Mouse (Mus musculus) olfactory bulb, adult 2 months (tissue): Measurements from ENCODE around the gene Dnah5. TPM values are rescaled to one million over a fixed set of nuclear protein-coding genes. Genes with fewer than 3 reads are reported as not detected.
"Not testable (repeated sequence)": the region's sequence is repeated elsewhere in the genome, so short reads cannot be mapped to it uniquely, and the experiment has no call there.

Experiments used
- H3K27ac ChIP-seq: fragments of 200-500 bp; 2 replicates; pipeline ENCODE4 v1.5.1; 2012; ENCODE audit warnings: low read depth, low read length; ENCODE audit not compliant: insufficient read depth
- H3K4me1 ChIP-seq: fragments of 200-500 bp; 2 replicates; pipeline ENCODE4 v1.6.1; 2012; ENCODE audit warnings: low read length; ENCODE audit not compliant: control insufficient read depth, insufficient read depth
- H3K4me3 ChIP-seq: fragments of 200-500 bp; 2 replicates; pipeline ENCODE4 v1.5.1; 2012; ENCODE audit warnings: mild to moderate bottlenecking, low read depth, low read length, moderate library complexity; ENCODE audit not compliant: insufficient read depth
- CTCF ChIP-seq: fragments of 200-500 bp; IDR thresholded peaks from 2 replicates; pipeline ENCODE4 v1.5.1; 2012; ENCODE audit warnings: low read depth, mild to moderate bottlenecking, low read length, moderate library complexity; ENCODE audit not compliant: insufficient read depth
- POLR2A ChIP-seq: fragments of 200-500 bp; IDR thresholded peaks from 2 replicates; pipeline ENCODE4 v1.6.1; 2012; ENCODE audit warnings: mild to moderate bottlenecking, low read depth, low read length, moderate library complexity; ENCODE audit not compliant: insufficient read depth
- WGBS: fragments of 180-500 bp; shearing (Covaris S2); methylation state at CpG from one replicate; pipeline ENCODE4 v1.1.7; 2018; 5-methylcytosine and 5-hydroxymethylcytosine counted together
- polyA plus RNA-seq: library from polyadenylated mRNA; stranded (reverse); fragments of >200 nt; gene quantifications from 2 replicates; pipeline ENCODE4 v1.2.4, GENCODE M21; 2012; ENCODE audit warnings: low replicate concordance; ENCODE audit not compliant: missing spikeins, insufficient read depth, insufficient read length

Gene Dnah5
- polyA plus RNA-seq, 1 experiment: not detected

GRCm38 (mm10) chr15:28327441-28327840 is 123.9 kb downstream of the Dnah5 start:
- no peak overlapping the region for H3K4me3 ChIP-seq
- TF ChIP-seq CTCF (no peak), POLR2A (no peak)
- no peaks in the 10 kb centered on the region for H3K4me1 ChIP-seq
- no peak overlapping the region for H3K27ac ChIP-seq
- WGBS: 86% methylated on average over 9 of the region's 9 CpGs

- H3K27ac ChIP-seq: no peak overlapping the region
- no peak for TF ChIP-seq CTCF
- TF ChIP-seq POLR2A: no peak
- WGBS: 44% methylated on average over 4 of the region's 4 CpGs
- H3K4me3 ChIP-seq: no peak overlapping the region
- no peaks in the 10 kb centered on the region for H3K4me1 ChIP-seq
Observed at GRCm38 (mm10) chr15:28341151-28341550, 137.6 kb downstream of the Dnah5 start.

DNA sequence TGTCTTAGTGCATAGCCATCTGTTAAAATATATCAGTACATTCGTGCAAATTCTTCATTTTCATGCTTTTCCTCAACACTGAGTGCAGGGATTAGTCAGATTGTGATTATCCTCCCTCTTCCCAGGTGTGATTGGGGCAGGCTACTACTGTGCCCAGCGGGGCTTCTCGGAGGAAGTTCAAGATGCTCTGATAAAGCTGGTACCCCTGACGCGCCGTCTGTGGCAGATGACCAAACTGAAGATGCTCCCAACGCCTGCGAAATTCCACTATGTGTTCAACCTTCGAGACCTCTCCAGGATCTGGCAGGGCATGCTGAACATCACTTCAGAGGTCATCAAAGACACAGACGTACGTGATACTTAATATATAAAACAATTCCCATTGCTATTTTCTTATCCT is 164.0 kb downstream of the Dnah5 start:
- H3K4me1 ChIP-seq: no peaks in the 10 kb centered on the region
- TF ChIP-seq POLR2A: no peak
- TF ChIP-seq CTCF: no peak
- WGBS: 80% methylated on average over 11 of the region's 11 CpGs
- no peak overlapping the region for H3K4me3 ChIP-seq
- no peak overlapping the region for H3K27ac ChIP-seq

DNA sequence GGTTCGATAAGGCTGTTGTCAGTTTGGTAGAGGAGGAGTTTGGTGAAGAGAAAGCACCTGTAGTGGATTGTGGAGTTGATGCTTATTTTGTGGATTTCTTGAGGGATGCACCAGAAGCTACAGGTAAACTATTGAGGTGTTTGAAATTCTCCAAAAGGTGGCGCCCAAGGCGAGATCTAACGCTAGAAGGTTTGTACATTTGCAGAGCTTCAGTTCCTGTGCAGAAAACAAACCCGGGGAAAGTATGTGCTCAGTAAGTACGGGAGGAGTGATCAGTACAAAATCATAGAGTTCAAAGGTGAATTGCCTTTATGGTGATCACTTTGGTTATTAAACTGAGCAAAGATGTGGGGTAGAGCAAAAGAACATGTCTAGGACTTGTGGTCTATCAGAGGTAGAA is 166.9 kb downstream of the Dnah5 start:
- no peak overlapping the region for H3K27ac ChIP-seq
- WGBS: 91% methylated on average over 6 of the region's 6 CpGs
- no peak overlapping the region for H3K4me3 ChIP-seq
- no peak for TF ChIP-seq CTCF
- TF ChIP-seq POLR2A: no peak
- no peaks in the 10 kb centered on the region for H3K4me1 ChIP-seq

DNA sequence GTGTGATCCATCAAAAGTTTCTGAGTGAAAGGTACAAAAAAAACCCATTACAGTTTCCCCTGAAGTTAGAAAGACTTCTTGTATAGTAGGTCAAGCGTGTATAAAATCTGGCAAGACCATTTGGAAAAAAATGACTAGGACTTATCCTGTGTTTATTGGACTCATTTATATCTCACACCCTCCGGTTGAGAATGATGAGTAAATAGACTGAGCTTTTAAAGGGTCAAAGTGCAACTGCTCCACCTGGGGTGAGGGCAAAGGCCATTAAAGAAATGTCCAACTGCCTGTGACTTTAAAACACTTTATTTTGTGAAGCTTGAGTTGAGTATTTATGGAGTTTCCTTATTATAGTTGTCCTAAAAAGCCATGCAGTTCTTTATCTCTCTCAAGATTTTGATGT is 168.0 kb downstream of the Dnah5 start:
- Histone ChIP-seq H3K4me3 (no peak overlapping the region), H3K4me1 (no peaks in the 10 kb centered on the region), H3K27ac (no peak overlapping the region)
- TF ChIP-seq POLR2A (no peak), CTCF (no peak)
- WGBS: 94% methylated on average over 2 of the region's 2 CpGs

- Histone ChIP-seq H3K4me1 (no peaks in the 10 kb centered on the region), H3K4me3 (no peak overlapping the region), H3K27ac (no peak overlapping the region)
- WGBS: 97% methylated on average over 1 of the region's 1 CpGs
- TF ChIP-seq POLR2A (no peak), CTCF (no peak)
Observed at GRCm38 (mm10) chr15:28374394-28374793, 170.8 kb downstream of the Dnah5 start.

DNA sequence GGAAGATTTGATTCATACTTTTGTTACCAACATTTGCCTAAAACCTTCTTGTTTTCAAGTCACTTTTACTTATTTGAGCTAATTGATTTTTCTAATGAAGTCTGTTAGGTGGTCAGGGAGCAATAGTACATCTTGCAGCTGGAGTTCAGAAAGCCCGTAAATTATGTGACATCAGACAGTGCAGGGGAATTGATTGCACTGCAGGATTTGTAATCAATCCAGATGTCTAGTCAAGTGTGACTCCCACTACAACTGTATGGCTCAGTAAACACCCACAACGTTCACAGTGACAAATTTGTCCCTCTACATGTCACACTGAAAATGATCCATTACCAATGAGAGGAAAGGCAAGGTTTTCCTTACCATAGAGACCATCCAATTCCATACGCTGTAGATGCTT is 177.4 kb downstream of the Dnah5 start:
- WGBS: 73% methylated on average over 3 of the region's 3 CpGs
- H3K4me1 ChIP-seq: no peaks in the 10 kb centered on the region
- TF ChIP-seq POLR2A (no peak), CTCF (no peak)

DNA sequence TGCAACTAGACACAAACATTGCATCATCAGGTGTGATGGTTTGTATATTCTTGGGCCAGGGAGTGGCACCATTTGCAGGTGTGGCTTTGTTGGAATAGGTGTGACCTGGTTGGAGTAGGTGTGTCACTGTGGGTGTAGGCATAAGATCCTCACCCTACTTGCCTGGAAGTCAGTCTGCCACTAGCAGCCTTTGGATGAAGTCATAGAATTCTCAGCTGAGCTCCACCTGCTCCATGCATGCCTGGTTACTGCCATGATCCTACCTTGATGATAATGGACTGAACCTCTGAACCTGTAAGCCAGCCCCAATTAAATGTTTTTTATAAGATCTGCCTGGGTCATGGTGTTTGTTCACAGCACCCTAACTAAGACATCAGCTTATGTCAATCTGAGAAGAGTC is 190.2 kb downstream of the Dnah5 start:
- H3K4me1 ChIP-seq, H3K27ac ChIP-seq, H3K4me3 ChIP-seq: not testable (repeated sequence)

More for the DNA sequence above, 177.4 kb downstream of the Dnah5 start:
- H3K4me3 ChIP-seq: no peak overlapping the region
- no peak overlapping the region for H3K27ac ChIP-seq

GRCm38 (mm10) chr15:28395481-28395880 is 191.9 kb downstream of the Dnah5 start:
- WGBS: 57% methylated on average over 4 of the region's 4 CpGs
- TF ChIP-seq POLR2A: no peak
- no peak for TF ChIP-seq CTCF
- H3K4me1 ChIP-seq: peaks cover 2% of the 10 kb centered on the region; the same call in 1 of the 2 replicates
- no peak overlapping the region for H3K4me3 ChIP-seq
- no peak overlapping the region for H3K27ac ChIP-seq

GRCm38 (mm10) chr15:28398472-28398871 is 194.9 kb downstream of the Dnah5 start:
- H3K4me3 ChIP-seq: no peak overlapping the region
- TF ChIP-seq CTCF: no peak
- TF ChIP-seq POLR2A: no peak
- peaks cover 2% of the 10 kb centered on the region; the same call in 1 of the 2 replicates for H3K4me1 ChIP-seq
- 73% methylated on average over 1 of the region's 1 CpGs for WGBS
- no peak overlapping the region for H3K27ac ChIP-seq
